Mouse (Mus musculus) left cerebral cortex, adult 18-20 months (tissue): Measurements from ENCODE around the gene Kif27. TPM values are rescaled to one million over a fixed set of nuclear protein-coding genes. Genes with fewer than 3 reads are reported as not detected.
"Not testable (repeated sequence)": the region's sequence is repeated elsewhere in the genome, so short reads cannot be mapped to it uniquely, and the experiment has no call there.

Experiments used
- DNase-seq, 2 experiments: peaks; one replicate each; pipeline ENCODE4 v3.0.0; 2021 to 2022; ENCODE audit warnings: low spot score in 2 of 2, mixed read lengths in 1 of 2
- long read RNA-seq, 2 experiments: library from polyadenylated mRNA; stranded (forward); transcript quantifications; one replicate each; pipeline ENCODE4 v2.0.0; 2021
- total RNA-seq, 2 experiments: library from RNA; stranded (reverse); gene quantifications; 2 replicates each; pipeline ENCODE4 v1.2.3; 2021

Kif27 gene
- total RNA-seq, result 1 to 10 TPM; 3.6 to 3.8 TPM
- long read RNA-seq, experiment 1, partial matches to known transcripts, result 1 of 1 reads
- long read RNA-seq, experiment 1, other reads (novel, unspliced or antisense), result 0 of 1 reads
- long read RNA-seq, experiment 2, full-length matches to known transcripts, result 1 of 2 reads
- long read RNA-seq, experiment 2, partial matches to known transcripts, result 1 of 2 reads
- long read RNA-seq, experiment 2, other reads (novel, unspliced or antisense), result 0 of 2 reads

DNA sequence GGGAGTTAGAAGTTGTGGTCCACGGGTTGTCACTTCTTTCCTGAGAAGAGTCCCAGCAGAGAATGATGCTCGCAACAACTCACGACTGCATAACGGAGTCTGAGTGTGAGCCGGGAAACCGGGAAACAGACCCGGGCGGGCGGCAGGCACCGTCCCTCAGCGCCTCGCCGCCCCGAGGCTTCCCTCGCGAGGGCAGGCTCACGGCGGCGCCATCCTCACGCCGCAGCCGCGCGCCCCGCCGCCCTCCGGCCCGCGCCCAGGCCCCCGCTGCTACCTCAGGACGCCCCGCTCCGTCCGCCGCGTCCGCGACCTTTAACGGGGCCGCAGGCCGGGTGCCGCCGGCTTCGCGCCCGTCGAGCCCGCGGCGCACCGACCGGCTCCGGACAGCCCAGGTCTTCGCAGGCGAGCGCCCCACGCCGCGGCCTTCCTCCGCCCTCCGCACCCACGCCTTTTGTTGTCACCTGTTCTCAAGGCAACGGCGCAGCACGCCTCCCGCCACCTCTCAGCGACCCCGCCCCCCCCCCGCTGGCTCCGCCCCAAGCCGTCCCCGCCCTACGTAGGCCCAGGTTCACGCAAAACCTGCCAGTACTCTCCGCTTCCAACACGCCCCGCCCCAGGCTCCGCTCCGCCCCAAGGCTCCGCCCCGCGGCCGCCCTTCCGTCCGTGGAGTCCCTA lies at the start of gene Kif27:
Gene Kif27, minus strand, starts transcription at position 494 of the 675 bp plus-strand sequence.
- DNase-seq, result peak; percentile 57 to 58

DNA sequence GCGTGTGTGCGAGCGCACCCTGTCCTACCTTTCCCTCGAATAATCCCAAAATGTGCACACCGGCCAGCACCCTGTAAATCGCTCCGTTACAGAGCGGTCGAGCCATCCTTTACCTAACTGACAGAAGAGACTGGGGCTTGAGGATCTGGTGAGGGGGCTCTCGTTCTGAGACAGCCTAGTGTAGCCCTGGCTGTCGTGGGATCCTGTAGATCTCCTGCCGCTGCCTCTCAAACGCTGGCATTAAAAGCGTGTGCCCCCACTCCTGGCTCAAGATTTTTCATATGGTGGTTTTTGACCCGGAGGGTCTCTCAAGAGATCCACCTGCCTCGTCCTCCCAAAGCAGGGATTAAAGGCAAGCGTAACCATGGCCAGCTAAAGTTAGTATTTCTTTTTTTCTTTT lies 44.3 kb upstream of the Kif27 start, which contains the start of gene Hnrnpk:
Gene Hnrnpk, minus strand, starts transcription at position 101 of the 400 bp plus-strand sequence.
- DNase-seq, result not testable (repeated sequence)

DNA sequence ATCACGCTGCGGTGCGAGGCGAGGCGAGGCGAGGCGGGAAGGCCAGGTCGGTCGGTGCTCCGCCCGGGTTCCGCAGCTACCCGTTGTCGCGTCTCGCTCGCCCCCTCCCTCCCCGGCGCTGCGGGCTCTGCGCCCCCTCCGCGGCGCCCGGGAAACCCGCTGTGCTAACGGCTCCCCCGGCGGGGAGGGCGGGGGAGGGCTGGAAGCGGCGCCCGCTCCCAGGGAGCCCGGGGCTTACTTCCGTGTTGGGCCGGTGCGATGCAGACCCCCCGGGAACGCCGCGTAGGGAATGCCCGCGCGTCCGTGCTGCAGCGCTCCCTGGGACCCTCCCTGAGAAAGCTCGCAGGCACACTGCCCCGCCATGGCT lies 43.8 kb upstream of the Kif27 start:
- no peak for DNase-seq

DNA sequence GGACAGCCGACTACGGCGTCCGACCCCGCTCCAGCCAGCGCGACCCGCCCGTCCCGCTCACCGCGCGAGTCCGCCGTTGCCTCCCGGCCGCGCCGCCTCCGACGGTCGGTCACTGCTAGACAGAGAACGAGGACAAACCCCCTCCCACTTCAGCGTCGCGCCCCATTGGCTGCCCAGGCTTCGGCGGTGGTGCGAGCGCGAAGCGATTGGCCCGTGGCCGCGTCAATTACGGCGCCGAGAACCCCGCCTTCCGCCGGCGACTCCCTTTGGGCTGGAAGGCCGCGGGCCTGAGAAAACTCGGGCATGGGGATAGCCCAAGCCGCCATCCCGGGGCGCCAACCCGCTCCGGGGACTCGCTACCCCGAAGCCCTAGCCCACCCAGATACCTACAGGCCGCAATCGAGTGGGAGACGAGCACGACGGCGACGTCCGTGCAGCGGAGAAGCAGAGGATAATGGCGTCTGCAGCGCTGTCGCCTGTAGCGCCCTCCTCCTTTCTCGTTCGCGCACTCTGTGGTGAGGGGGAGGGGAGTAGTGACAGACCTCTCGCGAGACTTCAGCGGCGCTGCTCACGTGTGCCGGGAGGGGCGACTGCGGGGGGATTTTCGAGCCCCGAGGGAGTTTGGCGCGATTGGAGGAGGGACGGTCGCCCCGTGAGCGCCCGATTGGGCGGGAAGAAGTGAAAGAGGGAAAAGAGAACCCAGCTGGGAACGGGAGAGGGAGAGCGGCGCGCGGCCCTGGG lies 43.3 kb upstream of the Kif27 start, which contains the start of gene Rmi1:
Gene Rmi1, plus strand, starts transcription at position 246 of the 741 bp plus-strand sequence.
- DNase-seq, result peak; percentile 97

DNA sequence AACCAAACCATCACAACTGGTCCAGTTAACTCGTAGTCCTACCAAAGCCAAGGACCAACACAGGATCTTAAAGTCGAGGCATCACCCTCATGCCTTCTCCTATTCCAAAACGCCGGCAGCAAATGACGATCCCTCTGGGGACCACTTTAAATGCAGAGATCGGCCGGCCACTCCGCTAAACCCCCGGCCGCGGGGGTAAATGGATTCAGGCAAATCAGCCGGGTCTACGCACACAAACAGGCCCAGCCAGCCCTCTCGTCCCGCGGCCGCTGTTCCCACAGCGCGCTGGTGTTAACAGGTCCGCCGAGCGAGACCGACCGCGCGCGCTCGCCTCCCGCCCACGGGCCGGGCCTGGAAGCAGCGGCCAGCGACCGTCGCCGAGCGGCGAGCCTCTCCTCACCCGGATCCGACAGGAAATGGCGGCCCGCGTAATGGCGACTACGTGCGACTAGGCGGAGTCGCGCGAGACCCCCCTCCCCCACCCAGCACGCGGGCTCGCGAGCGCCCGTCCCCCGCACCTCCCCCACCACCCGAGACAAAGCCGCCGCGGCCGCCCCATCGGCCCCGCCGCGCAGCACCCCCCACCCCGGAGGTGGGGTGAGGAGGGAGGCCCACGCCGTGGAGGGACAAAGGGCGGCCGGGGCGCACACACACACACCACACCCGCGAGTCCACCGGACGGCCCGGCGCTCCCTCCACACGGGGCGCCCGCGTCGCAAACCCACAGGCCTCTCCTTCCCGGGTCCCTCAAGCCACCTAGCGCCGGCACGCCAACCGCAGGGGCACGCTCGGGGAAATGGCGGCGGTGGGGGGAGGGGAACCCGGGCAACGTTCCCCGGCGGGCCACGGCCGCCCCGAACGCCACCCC lies 42.4 kb upstream of the Kif27 start:
- peak; percentile 75 to 81 for DNase-seq

DNA sequence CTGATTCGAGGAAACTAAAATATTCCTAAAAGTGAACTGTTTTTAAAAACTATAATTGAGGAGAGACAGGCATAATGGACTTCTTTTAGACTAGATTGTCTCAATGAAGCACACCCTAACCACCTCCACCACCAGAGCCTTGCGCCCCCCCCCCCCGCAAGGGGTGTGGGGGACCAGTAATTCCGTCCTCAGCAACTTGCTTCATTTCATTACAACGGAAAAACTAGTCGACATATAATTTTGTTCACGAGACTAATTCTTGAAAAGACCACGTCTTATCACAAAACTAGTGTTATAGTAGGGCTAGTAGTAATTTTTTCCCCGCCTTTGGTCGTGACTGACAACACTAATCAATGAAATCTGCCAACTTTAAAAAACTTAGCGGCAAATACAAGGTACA lies 41.7 kb upstream of the Kif27 start:
- no peak for DNase-seq

DNA sequence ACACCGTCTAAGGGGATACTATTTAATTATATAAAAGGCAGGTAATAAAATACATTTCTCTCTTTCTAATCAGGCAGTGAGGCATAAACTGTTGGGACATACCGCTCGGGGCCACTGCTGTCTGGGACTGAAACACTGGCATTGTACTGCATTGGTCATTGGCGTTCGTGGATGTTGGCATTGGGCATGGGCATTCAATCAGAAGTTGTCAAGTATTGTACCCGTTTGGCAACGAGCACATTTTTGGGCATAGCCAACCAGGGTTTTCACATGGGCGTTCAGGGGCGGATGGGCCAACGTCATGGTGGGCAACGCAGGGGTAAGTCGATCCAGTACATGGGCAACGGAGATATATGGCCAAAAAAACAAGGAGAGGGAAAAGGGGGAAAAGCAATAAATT lies 38.7 kb upstream of the Kif27 start:
- DNase-seq, result no peak

DNA sequence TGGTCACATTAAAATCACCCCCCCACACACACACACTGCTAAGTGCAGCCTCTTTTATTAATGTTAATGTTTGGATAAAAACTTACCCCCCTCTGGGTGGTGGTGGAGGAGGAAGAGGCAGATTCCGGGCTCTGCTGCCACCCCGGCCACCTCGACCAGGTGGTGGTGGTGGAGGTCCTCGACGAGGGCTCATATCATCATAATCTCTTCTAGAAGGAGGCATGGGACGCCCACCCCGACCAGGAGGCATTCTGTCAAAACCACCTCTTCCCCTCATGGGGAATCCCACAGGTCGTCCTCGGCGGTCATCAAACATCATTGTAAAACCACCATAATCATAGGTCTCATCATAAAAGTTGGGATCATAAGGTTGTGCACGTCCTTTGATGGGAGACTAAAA lies 35.5 kb upstream of the Kif27 start:
- DNase-seq, result not testable (repeated sequence)

DNA sequence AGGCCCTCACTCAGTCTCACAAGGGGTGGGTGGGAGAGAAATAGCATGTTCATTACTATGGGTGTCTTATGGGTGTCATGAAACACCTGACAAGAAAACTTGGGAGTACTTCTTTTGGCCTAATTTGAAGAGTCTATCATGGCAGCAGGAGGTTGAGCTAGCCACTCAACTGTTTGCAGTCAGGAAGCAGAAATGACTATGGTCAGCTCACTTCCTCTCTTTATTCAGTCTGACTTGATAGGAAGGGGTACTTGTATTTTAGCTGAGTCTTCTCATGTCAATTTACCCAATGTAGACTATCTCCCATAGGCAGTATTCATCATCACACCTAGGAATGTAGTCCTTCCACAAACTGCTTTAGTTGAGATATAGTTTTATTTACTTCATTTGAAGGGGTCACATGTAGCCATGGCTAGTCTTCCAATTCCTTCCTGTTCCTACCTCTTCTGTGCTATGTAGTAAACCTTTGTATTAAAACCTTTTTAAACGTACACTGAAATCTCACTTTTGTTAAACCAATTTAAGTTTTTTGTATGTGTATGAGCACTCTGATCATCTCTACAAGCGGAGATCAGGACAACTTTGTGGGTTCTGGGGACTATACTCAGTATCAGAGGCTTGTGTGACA lies 30.5 kb upstream of the Kif27 start:
- DNase-seq, result no peak

DNA sequence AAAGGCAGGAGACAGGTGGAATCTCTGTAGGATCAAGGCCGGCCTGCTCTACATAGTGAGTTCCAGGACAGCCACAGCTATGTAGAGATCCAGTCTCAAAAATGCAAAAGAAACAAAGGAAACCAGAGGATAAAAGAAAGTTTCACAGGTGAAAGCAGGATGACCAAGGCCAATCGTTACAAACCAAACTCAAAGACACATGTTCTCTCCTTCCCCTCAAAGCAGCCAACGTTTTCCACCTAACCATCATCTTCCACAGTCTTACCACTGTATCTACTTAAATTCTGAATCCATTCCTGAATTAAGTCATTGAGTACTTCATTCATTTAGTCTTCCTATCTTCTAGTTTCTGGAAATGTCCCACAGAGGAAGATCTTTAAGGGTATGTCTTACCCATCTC lies 29.5 kb upstream of the Kif27 start:
- DNase-seq, result no peak

DNA sequence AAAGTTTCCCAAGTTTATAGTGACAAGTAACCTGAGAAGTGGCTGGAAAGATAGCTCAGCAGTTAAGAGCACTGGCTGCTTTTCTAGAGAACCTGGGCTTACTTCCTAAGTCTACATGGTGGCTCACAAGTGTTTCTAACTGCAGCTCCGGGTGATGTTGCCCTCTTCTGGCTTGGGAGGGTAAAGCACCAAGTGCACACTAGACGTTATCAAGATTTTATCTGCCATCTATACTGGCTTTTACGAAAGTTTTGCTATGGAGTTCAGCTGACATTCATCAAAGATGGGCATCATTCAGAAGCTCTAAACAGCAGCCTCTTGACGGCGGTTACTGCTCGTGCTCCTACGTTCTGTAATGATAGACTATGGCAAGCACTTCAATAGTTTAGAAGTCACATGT lies 29.0 kb upstream of the Kif27 start:
- DNase-seq, result peak; percentile 70 to 71

DNA sequence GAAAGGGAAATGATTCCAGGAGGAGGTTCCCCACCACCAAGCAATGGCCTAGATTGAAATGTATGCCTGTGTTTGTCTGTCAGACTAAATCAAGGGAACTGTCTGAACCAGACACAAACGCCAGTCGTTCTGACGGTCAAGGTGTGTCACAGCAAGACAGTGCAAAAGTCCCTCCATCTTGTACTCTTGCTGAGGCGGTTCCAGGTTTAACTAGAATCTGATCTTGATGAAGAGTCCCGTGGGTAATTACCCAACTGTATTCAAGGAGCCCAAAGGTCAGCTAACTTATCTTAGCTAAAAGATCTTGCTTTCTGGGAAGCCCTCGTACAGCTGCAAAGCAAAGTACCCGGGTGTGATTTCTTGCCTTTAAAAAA lies 26.6 kb upstream of the Kif27 start:
- DNase-seq, result no peak

DNA sequence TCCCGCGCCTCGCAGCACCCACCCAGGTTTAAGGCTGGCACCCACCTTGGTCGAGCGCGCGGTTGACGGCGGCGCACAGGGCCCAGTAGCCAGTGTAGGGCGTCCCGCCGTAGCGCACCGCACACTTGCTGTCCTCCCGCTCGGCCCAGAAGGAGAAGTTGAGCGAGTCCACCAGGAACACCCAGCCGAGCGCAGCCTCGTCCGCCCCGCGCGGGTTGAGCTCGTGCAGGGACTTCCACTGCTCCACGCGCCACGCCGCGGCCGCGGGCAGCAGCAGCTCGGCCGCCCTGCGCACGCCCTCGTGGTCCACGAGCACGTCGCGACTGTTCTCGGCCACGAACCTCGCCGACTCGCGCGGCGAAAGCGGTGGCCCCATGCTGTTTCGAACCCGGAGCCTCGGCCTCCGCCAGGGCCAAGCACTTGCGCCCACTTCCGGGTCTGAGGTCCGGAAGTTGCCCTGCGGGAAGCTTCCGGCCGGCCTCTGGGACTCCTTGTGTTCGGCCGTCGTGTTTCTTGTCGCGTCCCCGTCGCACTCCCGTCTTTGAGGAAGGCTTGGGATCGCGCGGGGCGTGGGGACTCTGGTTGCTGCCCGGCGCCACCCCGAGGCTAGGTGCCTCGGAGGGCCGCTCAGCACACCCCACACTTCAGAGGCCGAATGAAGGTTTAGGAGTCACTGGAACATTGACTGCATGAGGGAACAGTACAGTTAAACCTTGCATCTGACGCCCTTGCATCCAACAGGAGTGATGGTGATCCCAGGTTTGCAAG lies 26.0 kb upstream of the Kif27 start, which contains the start of gene 2210016F16Rik:
Gene 2210016F16Rik, minus strand, starts transcription at position 447 of the 768 bp plus-strand sequence.
- peak; percentile 34 to 46 for DNase-seq

DNA sequence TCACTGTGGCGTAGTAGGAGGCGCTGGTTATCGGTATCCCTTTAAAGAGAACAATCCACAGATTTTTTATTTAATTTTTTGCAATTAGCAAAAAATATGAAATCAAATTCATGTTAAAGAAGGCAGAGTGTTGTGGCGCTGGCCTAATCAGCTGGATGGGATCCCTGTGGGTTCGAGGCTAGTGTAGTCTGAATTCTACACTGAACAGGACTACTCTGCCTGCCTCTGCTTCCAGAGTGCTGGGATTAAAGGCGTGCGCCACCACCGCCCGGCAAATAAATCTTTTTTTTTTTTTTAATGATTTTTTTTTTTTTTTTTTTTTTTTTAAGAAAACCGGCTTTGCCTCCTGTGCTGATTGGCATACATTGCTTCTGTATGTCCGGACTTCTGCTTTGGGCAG lies 25.4 kb upstream of the Kif27 start:
- DNase-seq, result no peak

DNA sequence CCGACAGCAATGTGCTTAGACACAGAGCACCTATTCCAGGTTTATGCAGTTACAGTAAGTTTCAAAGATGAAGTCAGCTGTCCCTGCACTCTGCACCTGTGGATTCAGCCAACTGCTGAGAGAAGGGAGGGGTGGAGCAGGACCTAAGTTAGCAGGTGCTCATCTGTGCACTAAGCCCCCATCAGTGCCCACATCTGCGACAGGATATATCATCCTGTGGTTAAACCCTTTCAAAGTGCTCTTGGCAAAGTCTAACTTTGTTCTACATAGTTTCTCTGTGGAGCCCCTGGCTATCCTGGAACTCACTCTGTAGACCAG lies 14.2 kb upstream of the Kif27 start:
- DNase-seq, result no peak

DNA sequence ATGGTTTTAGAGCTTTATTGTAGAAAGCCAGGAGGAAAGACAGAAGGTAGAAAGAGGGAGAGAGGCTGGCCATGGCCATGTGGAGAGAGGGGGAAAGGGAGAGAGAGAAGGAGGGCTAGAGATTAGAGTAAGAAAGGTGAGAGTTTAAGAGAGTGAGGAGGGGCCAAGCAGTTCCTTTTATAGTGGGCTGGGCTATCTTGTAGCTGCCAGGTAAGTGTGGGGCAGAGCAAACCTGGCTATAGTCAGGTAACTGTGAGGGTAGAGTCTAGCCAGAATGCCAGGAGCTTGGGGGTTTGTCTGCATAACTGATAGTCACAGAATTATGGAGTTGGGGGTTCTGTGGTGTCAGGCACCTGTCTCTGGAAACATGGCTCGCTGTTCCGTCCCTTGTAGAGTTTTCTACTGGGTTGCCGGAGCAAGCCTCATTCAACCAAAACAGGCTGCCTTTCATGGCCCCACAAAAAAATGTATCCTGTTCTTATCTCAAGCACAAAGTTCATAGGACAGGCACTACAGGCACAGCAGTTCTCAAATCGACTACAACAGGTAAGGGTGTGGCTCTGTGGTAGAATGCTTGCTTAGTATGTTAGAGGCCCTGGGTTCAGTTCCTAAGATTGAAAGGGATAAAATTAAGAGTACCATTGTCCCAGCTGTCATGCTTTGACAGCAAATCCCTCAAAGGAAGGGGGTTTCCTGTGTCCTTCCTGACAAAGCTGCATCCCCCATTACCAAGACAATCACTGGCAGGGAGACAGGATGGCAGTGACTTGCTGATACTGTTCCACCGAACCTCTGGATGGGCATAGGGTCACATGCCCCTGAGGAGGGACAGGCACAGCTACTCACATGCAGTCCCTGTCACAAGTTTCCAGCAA lies 13.6 kb upstream of the Kif27 start:
- no peak for DNase-seq

DNA sequence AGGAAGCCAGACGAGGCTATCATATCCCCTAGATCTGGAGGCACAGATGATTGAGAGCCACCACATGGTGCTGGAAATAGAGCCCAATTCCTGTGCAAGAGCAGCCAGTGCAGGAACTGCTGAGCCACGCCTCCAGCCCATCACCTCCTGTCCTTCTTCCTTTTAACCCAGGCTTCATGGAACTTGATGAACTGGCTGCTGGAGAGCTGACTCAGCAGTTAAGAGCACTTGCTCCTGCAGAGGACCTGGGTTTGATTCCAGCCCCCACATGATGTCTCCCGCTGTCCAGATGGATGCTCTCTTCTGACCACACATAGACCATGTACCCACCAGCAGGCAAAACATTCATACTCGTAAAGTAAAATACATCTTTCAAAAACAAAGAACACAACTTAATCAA lies 9.9 kb upstream of the Kif27 start:
- no peak for DNase-seq

DNA sequence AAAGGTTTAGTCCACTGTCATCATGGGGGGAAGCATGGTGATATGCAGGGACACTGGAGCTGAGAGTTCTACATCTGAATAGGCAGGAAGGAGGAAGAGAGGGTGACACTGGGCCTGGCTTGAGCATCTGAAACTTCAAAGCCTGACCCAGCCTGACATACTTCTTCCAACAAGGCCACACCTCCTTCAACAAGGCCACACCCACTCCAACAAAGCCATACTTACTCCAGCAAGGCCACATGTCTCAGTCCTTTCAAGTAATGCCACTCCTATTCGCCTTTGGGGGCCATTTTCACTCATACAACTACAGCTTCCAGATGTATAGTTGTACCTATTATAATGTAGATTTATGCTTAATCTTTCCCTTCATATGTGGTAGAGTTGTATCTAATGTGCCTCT lies 8.7 kb upstream of the Kif27 start:
- DNase-seq, result no peak

DNA sequence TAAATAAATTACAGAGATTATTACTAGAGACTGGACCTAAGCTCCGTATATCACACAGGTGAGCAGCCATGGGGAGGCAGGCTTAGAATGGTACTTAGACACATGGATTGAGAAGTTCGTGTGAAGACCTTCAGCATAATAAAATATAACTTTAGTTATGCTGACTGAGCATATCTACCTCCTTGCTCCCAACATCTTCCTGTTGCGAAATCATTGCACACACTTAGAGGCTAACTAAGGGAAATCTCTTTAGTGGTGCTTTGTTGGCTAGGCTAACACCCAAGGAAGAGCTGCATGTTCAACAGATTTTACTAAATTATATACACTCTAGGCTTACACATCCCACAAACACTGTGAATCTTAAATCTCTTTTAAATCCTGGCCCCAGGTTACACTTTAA lies 7.5 kb upstream of the Kif27 start:
- no peak for DNase-seq
